Mouse (Mus musculus): ENCODE data around the gene Zfp426.

- TF ChIP-seq POLR2A (IDR thresholded peaks at IDR 0.05; ENCODE audit: extremely low read depth, insufficient read depth, low read length): no peak
- no peak for TF ChIP-seq CTCF (IDR thresholded peaks at IDR 0.05; ENCODE audit: extremely low read depth, insufficient read depth, low read length)
Observed at GRCm38 (mm10) chr9:20430004-20430403, 62.5 kb downstream of the Zfp426 start.

All from cortical plate, adult 2 months (tissue).